Mouse (Mus musculus) right cerebral cortex, postnatal 10 days (tissue): ENCODE results near the gene Ap3s2.

Source experiments
- DNase-seq, 2 experiments: peaks; one replicate each; pipeline ENCODE4 v3.0.0; 2021; ENCODE audit warnings: low spot score in 2 of 2

The Ap3s2 gene

GRCm38 (mm10) chr7:79890436-79891221, 29.8 kb downstream of the Ap3s2 start:
- no peak for DNase-seq

GRCm38 (mm10) chr7:79888603-79889002, 31.8 kb downstream of the Ap3s2 start:
- DNase-seq: no peak

- no peak for DNase-seq
Observed at GRCm38 (mm10) chr7:79883613-79884334, 36.7 kb downstream of the Ap3s2 start.

- DNase-seq: no peak
Observed at GRCm38 (mm10) chr7:79881901-79882300, 38.5 kb downstream of the Ap3s2 start.

- DNase-seq: no peak
Observed at GRCm38 (mm10) chr7:79880998-79881397, 39.5 kb downstream of the Ap3s2 start.

- DNase-seq: no peak
Observed at GRCm38 (mm10) chr7:79880033-79880432, 40.4 kb downstream of the Ap3s2 start.

- DNase-seq: no peak
Observed at GRCm38 (mm10) chr7:79878455-79879025, 41.9 kb downstream of the Ap3s2 start.

GRCm38 (mm10) chr7:79873407-79873806, 47.0 kb downstream of the Ap3s2 start:
- DNase-seq: no peak

- DNase-seq: no peak
Observed at GRCm38 (mm10) chr7:79871797-79872345, 48.6 kb downstream of the Ap3s2 start.

GRCm38 (mm10) chr7:79869072-79869719, 51.3 kb downstream of the Ap3s2 start:
- DNase-seq: no peak

GRCm38 (mm10) chr7:79868475-79868874, 52.0 kb downstream of the Ap3s2 start:
- no peak for DNase-seq

- no peak for DNase-seq
Observed at GRCm38 (mm10) chr7:79867861-79868260, 52.6 kb downstream of the Ap3s2 start.

GRCm38 (mm10) chr7:79866294-79867000, 54.0 kb downstream of the Ap3s2 start:
- no peak for DNase-seq

- DNase-seq: no peak
Observed at GRCm38 (mm10) chr7:79861794-79862193, 58.7 kb downstream of the Ap3s2 start.

GRCm38 (mm10) chr7:79860811-79861210, 59.6 kb downstream of the Ap3s2 start, which contains the start of gene Anpep:
Gene Anpep, minus strand, starts transcription at chr7:79861059.
- DNase-seq: no peak

- no peak for DNase-seq
Observed at GRCm38 (mm10) chr7:79858956-79859630, 61.4 kb downstream of the Ap3s2 start.

- DNase-seq: no peak
Observed at GRCm38 (mm10) chr7:79858202-79858934, 62.1 kb downstream of the Ap3s2 start.

GRCm38 (mm10) chr7:79856305-79856704, 64.1 kb downstream of the Ap3s2 start:
- no peak for DNase-seq

- DNase-seq: no peak
Observed at GRCm38 (mm10) chr7:79847456-79848451, 72.7 kb downstream of the Ap3s2 start.
